Mouse (Mus musculus): Measurements from ENCODE around the gene Vars. TPM values are rescaled to one million over a fixed set of nuclear protein-coding genes. Genes with fewer than 3 reads are reported as not detected.

Gene Vars
- total and polyA plus RNA-seq, 3 experiments, result 90.3 to 280 (median 277) TPM

GRCm38 (mm10) chr17:35031272-35031671, 30.5 kb downstream of the Vars start:
- Histone ChIP-seq H3K9me3 (replicated peaks; ENCODE audit: low read length) (no peaks in the 10 kb centered on the region), H3K9ac (ENCODE audit: insufficient read depth, low read depth) (no peak overlapping the region), H3K4me1 (ENCODE audit: control insufficient read depth in 1 of 2, insufficient read depth in 2 of 2) (peaks cover 11 to 51% of the 10 kb centered on the region in 2 experiments), H3K4me3 (replicated peaks in 1 of 3; ENCODE audit: low read depth in 2 of 3, low read length in 2 of 3, poor library complexity in 1 of 3) (no peak overlapping the region), H3K4me2 (ENCODE audit: insufficient read depth, low read depth, poor library complexity, severe bottlenecking) (no peak overlapping the region), H3K79me2 (replicated peaks; ENCODE audit: control insufficient read depth, extremely low read depth, insufficient read depth, poor library complexity, severe bottlenecking) (no peaks in the 10 kb centered on the region; the same call in 1 of the 2 replicates), H3K27me3 (replicated peaks) (no peaks in the 10 kb centered on the region), H3K27ac (ENCODE audit: insufficient read depth, low read depth) (no peak overlapping the region), H3K36me3 (replicated peaks in 1 of 2; ENCODE audit: control insufficient read depth in 1 of 2, insufficient read depth in 1 of 2, low read length in 1 of 2) (peaks cover 0 to 28% of the 10 kb centered on the region in 2 experiments)
- TF ChIP-seq CHD1 (IDR thresholded peaks at IDR 0.05; ENCODE audit: low read depth, low read length), result no peak
- no peak for TF ChIP-seq MEF2A (IDR thresholded peaks at IDR 0.05; ENCODE audit: borderline replicate concordance, low read depth, low read length)
- no peak for TF ChIP-seq MAZ (IDR thresholded peaks at IDR 0.05; ENCODE audit: low read depth, low read length)
- no peak for TF ChIP-seq SMC3 (IDR thresholded peaks at IDR 0.05; ENCODE audit: low read depth, low read length)
- no peak for TF ChIP-seq ZMIZ1 (IDR thresholded peaks at IDR 0.05; ENCODE audit: low read depth, low read length)
- no peak for TF ChIP-seq MYC (IDR thresholded peaks at IDR 0.05; ENCODE audit: low read depth, low read length)
- TF ChIP-seq POLR2AphosphoS2 (IDR thresholded peaks at IDR 0.05; ENCODE audit: low read depth, low read length), result no peak
- no peak for TF ChIP-seq POLR2A (IDR thresholded peaks at IDR 0.05; ENCODE audit: low read depth, low read length)
- no peak for TF ChIP-seq CTCF (conservative IDR thresholded peaks at IDR 0.05 in 1 of 2, IDR thresholded peaks at IDR 0.05 in 1 of 2; ENCODE audit: low read depth in 2 of 2, low read length in 2 of 2)
- no peak for TF ChIP-seq TBP (conservative IDR thresholded peaks at IDR 0.05; ENCODE audit: low read depth, low read length)
- no peak for TF ChIP-seq PAX5 (IDR thresholded peaks at IDR 0.05; ENCODE audit: low read length)
- no peak for TF ChIP-seq CHD2 (IDR thresholded peaks at IDR 0.05; ENCODE audit: low read length)
- no peak for TF ChIP-seq MXI1 (IDR thresholded peaks at IDR 0.05; ENCODE audit: low read depth, low read length)
- TF ChIP-seq JUND (conservative IDR thresholded peaks at IDR 0.05; ENCODE audit: low read depth, low read length), result no peak
- dilution Hi-C loops (cut with MboI; ENCODE audit: extremely low pct_ligation_motif_present, extremely low pct_unique_long_range_greater_than_20kb, low sequenced_read_pairs), result no loop called here
- DNase-seq (ENCODE audit: extremely low read depth), result no peak
- in situ Hi-C loops (cut with MboI; ENCODE audit: low pct_ligation_motif_present, low pct_unique_long_range_greater_than_20kb, low sequenced_read_pairs), result no loop called here

GRCm38 (mm10) chr17:35031880-35032279, 31.1 kb downstream of the Vars start:
- H3K9ac ChIP-seq (ENCODE audit: insufficient read depth, low read depth), result no peak overlapping the region
- no peak overlapping the region for H3K4me2 ChIP-seq (ENCODE audit: insufficient read depth, low read depth, poor library complexity, severe bottlenecking)
- H3K27ac ChIP-seq (ENCODE audit: insufficient read depth, low read depth), result no peak overlapping the region
- H3K9me3 ChIP-seq (replicated peaks; ENCODE audit: low read length), result no peaks in the 10 kb centered on the region
- H3K79me2 ChIP-seq (replicated peaks; ENCODE audit: control insufficient read depth, extremely low read depth, insufficient read depth, poor library complexity, severe bottlenecking), result no peaks in the 10 kb centered on the region; the same call in 1 of the 2 replicates
- in situ Hi-C loops (cut with MboI; ENCODE audit: low pct_ligation_motif_present, low pct_unique_long_range_greater_than_20kb, low sequenced_read_pairs), result no loop called here
- no peaks in the 10 kb centered on the region for H3K27me3 ChIP-seq (replicated peaks)
- H3K4me3 ChIP-seq (replicated peaks in 1 of 3; ENCODE audit: low read depth in 2 of 3, low read length in 2 of 3, poor library complexity in 1 of 3), result no peak overlapping the region
- DNase-seq (ENCODE audit: extremely low read depth), result no peak
- H3K36me3 ChIP-seq (replicated peaks in 1 of 2; ENCODE audit: control insufficient read depth in 1 of 2, insufficient read depth in 1 of 2, low read length in 1 of 2), result peaks cover 0 to 26% of the 10 kb centered on the region in 2 experiments
- no peak for TF ChIP-seq PAX5 (IDR thresholded peaks at IDR 0.05; ENCODE audit: low read length)
- no peak for TF ChIP-seq NRF1 (IDR thresholded peaks at IDR 0.05; ENCODE audit: low read depth, low read length)
- no peak for TF ChIP-seq SMC3 (IDR thresholded peaks at IDR 0.05; ENCODE audit: low read depth, low read length)
- peaks cover 10 to 49% of the 10 kb centered on the region in 2 experiments for H3K4me1 ChIP-seq (ENCODE audit: control insufficient read depth in 1 of 2, insufficient read depth in 2 of 2)
- dilution Hi-C loops (cut with MboI; ENCODE audit: extremely low pct_ligation_motif_present, extremely low pct_unique_long_range_greater_than_20kb, low sequenced_read_pairs), result no loop called here
